Mouse (Mus musculus) large intestine, adult 2 months (tissue): ENCODE data around the gene Mthfr. TPM values are rescaled to one million over a fixed set of nuclear protein-coding genes. Genes with fewer than 3 reads are reported as not detected.
"Not testable (repeated sequence)": the region's sequence is repeated elsewhere in the genome, so short reads cannot be mapped to it uniquely, and the experiment has no call there.

ENCODE experiments used
- DNase-seq: peaks from one replicate; pipeline ENCODE4 v3.0.0-alpha.2; 2012; ENCODE audit warnings: low read depth, low spot score
- WGBS: fragments of 180-500 bp; shearing (Covaris S2); methylation state at CpG from one replicate; pipeline ENCODE4 v1.1.7; 2018; 5-methylcytosine and 5-hydroxymethylcytosine counted together
- polyA plus RNA-seq: library from polyadenylated mRNA; depleted of rRNA; stranded (reverse); fragments of >200 nt; gene quantifications from 2 replicates; pipeline ENCODE4 v1.2.3, GENCODE M21; 2012

Gene Mthfr
- polyA plus RNA-seq, 1 experiment, result 7.2 TPM

DNA sequence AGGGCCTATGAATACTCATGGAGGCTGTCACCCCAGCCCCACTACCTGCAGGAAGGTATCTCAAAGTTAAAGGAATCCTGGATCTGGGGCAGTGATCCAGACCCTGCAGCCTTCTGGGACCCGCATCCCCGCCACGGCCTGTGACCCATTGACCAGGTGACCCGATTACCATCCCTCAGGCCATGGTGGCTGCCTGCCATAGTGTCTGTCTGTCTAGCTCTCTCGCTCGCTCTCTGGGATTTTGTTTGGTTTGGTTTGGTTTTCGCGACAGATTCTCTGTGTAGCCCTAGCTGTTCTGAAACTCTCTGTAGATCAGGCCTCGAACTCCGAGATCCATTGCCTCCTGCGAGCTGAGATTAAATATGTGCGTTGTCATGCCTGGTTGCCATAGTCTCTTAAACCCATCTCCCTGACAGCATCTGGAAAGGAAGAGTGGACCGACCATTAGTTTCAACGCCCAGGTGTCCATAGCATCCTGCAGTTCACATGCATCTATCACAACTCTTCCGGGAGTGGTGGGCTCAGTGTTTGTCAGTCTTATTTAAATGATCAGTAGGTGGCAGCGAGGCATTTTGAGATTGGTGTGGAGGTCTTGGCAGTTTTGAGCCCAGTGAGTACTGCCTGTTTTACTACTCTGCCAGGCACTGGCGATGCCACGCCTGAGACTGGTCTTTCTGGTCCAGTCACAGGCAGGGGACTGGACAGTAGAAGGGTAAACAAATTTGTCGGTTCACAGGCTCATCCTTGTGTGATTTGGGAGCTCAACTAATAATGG lies 564 bp downstream of the Mthfr start:
- no peak for DNase-seq
- 11% methylated on average over 19 of the region's 19 CpGs for WGBS

GRCm38 (mm10) chr4:148040029-148040830 lies 1.4 kb downstream of the Mthfr start:
- DNase-seq, result no peak
- 55% methylated on average over 15 of the region's 15 CpGs for WGBS

- DNase-seq, result no peak
- whole genome bisulfite sequencing, result 7% methylated on average over 19 of the region's 19 CpGs
Measured at GRCm38 (mm10) chr4:148040933-148041610, 2.2 kb downstream of the Mthfr start.

GRCm38 (mm10) chr4:148041611-148042191 lies 2.8 kb downstream of the Mthfr start:
- WGBS, result 42% methylated on average over 16 of the region's 16 CpGs

DNA sequence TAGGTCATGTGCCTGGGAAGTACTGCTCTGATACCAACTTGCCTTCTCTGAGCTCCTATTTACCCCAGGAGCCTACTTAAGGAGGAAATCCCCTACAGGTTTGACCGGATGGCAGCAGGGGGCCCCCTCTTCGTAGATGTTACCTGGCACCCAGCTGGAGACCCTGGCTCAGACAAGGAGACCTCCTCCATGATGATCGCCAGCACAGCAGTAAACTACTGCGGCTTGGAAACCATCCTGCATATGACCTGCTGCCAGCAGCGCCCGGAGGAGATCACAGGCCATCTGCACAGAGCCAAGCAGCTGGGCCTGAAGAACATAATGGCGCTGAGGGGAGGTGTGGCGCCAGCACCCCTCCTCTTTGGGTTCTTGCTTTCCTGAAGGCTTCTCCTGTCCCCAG lies 4.5 kb downstream of the Mthfr start:
- 89% methylated on average over 6 of the region's 8 CpGs for WGBS
- not testable (repeated sequence) for DNase-seq

More at GRCm38 (mm10) chr4:148041611-148042191, 2.8 kb downstream of the Mthfr start:
- no peak for DNase-seq

GRCm38 (mm10) chr4:148044113-148044512 lies 5.2 kb downstream of the Mthfr start:
- 94% methylated on average over 2 of the region's 2 CpGs for WGBS

GRCm38 (mm10) chr4:148046450-148047031 lies 7.7 kb downstream of the Mthfr start:
- no peak for DNase-seq
- 67% methylated on average over 4 of the region's 4 CpGs for WGBS

More at GRCm38 (mm10) chr4:148044113-148044512, 5.2 kb downstream of the Mthfr start:
- no peak for DNase-seq

GRCm38 (mm10) chr4:148050396-148050914 lies 11.6 kb downstream of the Mthfr start:
- not testable (repeated sequence) for DNase-seq
- WGBS, result 48% methylated on average over 3 of the region's 3 CpGs

GRCm38 (mm10) chr4:148051046-148051776 lies 12.3 kb downstream of the Mthfr start:
- 75% methylated on average over 13 of the region's 13 CpGs for WGBS

DNA sequence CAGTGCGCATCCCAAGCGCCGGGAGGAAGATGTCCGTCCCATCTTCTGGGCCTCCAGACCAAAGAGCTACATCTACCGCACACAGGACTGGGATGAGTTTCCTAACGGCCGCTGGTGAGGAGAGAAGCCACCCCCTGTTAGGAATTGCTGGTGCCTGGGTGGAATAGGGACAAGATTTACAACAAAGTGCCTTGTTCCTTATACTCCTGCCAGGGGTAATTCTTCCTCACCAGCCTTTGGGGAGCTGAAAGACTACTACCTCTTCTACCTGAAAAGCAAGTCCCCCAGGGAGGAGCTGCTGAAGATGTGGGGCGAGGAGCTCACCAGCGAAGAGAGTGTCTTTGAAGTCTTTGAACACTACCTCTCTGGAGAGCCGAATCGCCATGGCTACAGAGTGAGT lies 13.0 kb downstream of the Mthfr start:
- WGBS, result 93% methylated on average over 11 of the region's 11 CpGs
- DNase-seq, result no peak

More at GRCm38 (mm10) chr4:148051046-148051776, 12.3 kb downstream of the Mthfr start:
- DNase-seq, result no peak

DNA sequence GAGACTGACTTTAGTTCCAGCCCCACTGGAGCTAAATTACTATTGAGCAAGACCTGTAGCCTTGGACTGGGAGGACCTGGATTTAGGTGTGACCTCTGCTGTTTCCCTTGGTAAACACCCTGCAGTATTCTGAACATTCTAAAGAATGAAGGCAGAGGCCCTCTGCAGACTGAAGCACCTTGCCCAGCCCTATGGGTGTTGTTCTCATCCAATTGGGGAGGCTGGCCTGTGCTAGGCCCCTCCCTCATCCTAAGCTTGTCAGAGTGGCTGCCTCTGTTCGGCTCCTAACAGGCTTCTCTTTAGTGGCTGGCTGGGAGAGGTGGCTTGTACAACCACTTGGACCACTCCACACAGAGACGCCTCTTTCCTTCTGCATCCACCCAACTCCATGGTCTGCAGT lies 14.1 kb downstream of the Mthfr start:
- WGBS, result 59% methylated on average over 2 of the region's 2 CpGs
- no peak for DNase-seq

DNA sequence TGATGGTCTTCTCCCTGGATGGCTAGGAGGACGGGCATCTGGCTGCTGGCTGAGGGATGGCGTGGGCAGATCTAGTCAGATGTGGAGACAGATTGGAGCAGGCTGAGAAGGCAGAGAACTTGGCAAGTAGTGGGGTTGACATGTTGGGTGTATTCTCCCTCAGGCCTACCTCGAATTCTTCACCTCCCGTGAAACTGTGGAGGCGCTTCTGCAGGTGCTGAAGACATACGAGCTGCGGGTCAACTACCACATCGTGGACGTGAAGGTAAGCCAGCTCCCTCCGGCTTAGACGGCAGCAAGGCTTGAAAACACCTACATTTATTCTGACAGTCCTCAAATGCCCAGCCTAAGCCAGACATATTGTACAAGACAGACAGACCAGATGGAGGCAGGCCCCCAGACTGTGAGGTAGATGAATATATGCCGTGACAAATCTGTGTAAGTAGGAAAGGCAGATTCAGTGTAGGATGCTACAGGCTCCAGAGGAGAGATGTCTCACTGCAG lies 14.6 kb downstream of the Mthfr start:
- 92% methylated on average over 12 of the region's 12 CpGs for WGBS
- DNase-seq, result no peak

- DNase-seq, result no peak
- 93% methylated on average over 21 of the region's 21 CpGs for WGBS
Measured at GRCm38 (mm10) chr4:148054961-148055695, 16.3 kb downstream of the Mthfr start.

DNA sequence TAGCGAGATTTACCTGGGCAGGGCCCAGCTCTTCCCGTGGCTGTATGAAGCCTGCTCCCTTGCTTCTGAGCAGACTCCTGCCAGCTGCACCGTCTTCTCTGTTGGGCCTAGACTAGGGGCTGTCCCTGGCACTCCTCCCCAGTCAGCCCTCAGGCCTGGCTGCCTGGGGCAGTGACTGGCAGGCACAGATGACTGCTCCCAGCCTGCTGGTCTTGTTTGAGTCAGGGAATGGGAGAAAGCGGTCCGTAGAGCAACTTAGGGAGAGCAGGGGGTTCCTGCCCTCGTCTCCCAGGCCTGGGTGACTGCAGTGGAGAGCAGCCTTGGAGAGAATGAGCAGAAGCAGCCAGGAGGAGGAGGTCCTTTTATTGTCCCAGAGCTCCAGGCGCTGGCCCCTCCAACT lies 17.4 kb downstream of the Mthfr start:
- 86% methylated on average over 7 of the region's 7 CpGs for WGBS
- DNase-seq, result no peak

GRCm38 (mm10) chr4:148056801-148057200 lies 17.9 kb downstream of the Mthfr start:
- no peak for DNase-seq
- WGBS, result 81% methylated on average over 4 of the region's 4 CpGs

DNA sequence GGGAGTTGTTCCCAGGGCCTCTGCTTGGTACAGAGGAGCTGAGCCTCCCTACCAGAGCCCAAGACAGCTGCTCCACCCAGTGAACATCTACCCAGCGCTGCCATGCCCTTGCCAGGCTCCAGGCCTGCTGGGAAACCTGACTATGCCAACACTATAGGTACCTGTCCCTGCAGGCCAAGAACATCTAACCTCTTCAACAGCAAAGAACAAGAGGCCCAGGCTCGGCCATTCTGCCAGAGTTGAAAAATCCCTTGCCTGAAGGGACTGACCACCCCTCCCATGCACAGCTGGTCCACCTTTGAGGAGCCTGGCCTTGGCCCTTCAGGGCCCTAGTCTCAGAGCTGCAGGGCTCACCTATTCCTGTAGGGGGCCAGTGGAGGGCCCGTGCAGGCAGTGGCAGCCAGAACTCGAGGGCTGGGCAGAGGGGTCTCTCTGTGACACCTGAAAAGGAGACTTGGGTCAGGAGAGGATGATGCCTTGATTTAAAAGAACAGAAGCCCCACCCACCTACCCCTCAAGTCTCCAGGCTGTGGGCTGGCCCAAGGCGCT lies 18.9 kb downstream of the Mthfr start:
- no peak for DNase-seq
- 78% methylated on average over 5 of the region's 5 CpGs for WGBS

DNA sequence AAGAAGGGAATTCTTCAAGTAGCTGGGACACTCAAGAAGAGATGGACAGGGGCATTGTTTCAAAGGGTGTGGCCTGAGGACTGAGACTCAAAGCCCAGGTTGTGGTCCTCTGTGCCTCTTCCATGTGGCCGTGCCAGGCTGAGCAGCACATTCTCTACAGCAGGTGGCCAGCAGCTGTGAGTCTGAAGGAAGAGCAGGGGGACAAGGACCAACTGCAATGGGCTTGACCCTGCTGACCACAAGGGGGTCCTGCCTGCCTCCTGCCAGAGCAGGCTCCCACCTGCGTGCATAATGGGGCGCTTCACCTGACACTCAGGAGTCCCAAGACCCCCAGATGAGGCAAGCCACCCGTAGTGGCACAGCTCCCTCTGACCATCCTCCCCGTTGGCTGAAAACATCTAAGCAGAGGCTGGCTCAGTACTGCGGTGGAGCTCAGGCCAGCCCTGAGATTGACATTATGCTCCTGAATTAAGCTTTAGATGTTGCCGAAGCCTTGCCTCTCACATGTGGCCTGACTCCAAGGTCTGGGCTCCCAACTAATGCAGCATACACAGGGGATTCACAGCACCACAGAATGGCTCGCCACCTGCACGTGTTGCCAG lies 19.4 kb downstream of the Mthfr start:
- WGBS, result 92% methylated on average over 9 of the region's 9 CpGs

More for the DNA sequence above, 19.4 kb downstream of the Mthfr start:
- DNase-seq, result no peak
